In genomic region chr14:52011683-52012082, GRCm38 (mm10) we compare ENCODE assay signal across 13 mouse cellular contexts. TPM values are rescaled to one million over a fixed set of nuclear protein-coding genes. Genes with fewer than 3 reads are reported as not detected.
DNase-seq lines count a peak whose midpoint lies in the region; ATAC-seq lines count a peak whose summit lies in the region.
"Had no signal": no experiment of that assay in that cellular context is flagged by ENCODE, and none has a peak within 500 bp of the region (broad histone marks: within the 10 kb centered on the region; RNA-seq: fewer than 3 reads in every experiment).

No protein-coding gene starts in this region.

- H3K9me3 ChIP-seq in hindbrain, embryonic 11.5 days (ENCODE audit: control insufficient read depth, low read length), result no peaks in the 10 kb centered on the region
- H3K9me3 ChIP-seq in midbrain, embryonic 15.5 days, result no peaks in the 10 kb centered on the region
- H3K9me3 ChIP-seq: intestine, embryonic 15.5 days; stomach, embryonic 15.5 days had no signal

- peak overlapping the region; percentile 49; the same call in 1 of the 2 replicates for H3K4me2 ChIP-seq in hindbrain, embryonic 11.5 days (replicated peaks; ENCODE audit: low read depth, low read length)
- peak overlapping the region; percentile 67 for H3K4me2 ChIP-seq in midbrain, embryonic 15.5 days
- H3K4me2 ChIP-seq: intestine, embryonic 15.5 days; stomach, embryonic 15.5 days had no signal

- H3K36me3 ChIP-seq in hindbrain, embryonic 11.5 days (ENCODE audit: control insufficient read depth, insufficient read depth, low read length), result peaks cover 10% of the 10 kb centered on the region
- H3K36me3 ChIP-seq in midbrain, embryonic 15.5 days (replicated peaks), result peaks cover 5% of the 10 kb centered on the region; the same call in 1 of the 2 replicates

- 52% methylated on average over 1 of the region's 1 CpGs for WGBS in hindbrain, embryonic 11.5 days
- 20% methylated on average over 1 of the region's 1 CpGs for WGBS in midbrain, embryonic 15.5 days

- peaks cover 31% of the 10 kb centered on the region for H3K4me1 ChIP-seq in hindbrain, embryonic 11.5 days (replicated peaks; ENCODE audit: control insufficient read depth, insufficient read depth, low read length)
- peaks cover 82% of the 10 kb centered on the region for H3K4me1 ChIP-seq in midbrain, embryonic 15.5 days

- DNase-seq in embryo, embryonic 10.5 days (ENCODE audit: low spot score), result peak; percentile 48
- no peak for DNase-seq in embryo, embryonic 11 days
- DNase-seq in R1 (ENCODE audit: low read depth, low spot score), result peak; percentile 50
- DNase-seq in hindbrain, embryonic 11.5 days (ENCODE audit: low spot score), result no peak
- no peak for DNase-seq in gastrocnemius, postnatal 36 days
- no peak for DNase-seq in right cerebral cortex, adult 18-20 months
- DNase-seq in lung, postnatal 14 days, result no peak
- DNase-seq: lung, embryonic 14.5 days had no signal

- no peak overlapping the region for H3K4me3 ChIP-seq in hindbrain, embryonic 11.5 days (ENCODE audit: low read depth, low read length)
- no peak overlapping the region for H3K4me3 ChIP-seq in midbrain, embryonic 15.5 days
- H3K4me3 ChIP-seq: intestine, embryonic 15.5 days; stomach, embryonic 15.5 days had no signal

- no peak for ATAC-seq in hindbrain, embryonic 11.5 days (ENCODE audit: low FRiP score)
- no peak for ATAC-seq in midbrain, embryonic 15.5 days (replicated peaks)
- ATAC-seq: intestine, embryonic 15.5 days had no signal

- H3K27me3 ChIP-seq in hindbrain, embryonic 11.5 days (ENCODE audit: control insufficient read depth, insufficient read depth, low read length), result no peaks in the 10 kb centered on the region
- H3K27me3 ChIP-seq in midbrain, embryonic 15.5 days (replicated peaks), result no peaks in the 10 kb centered on the region
- H3K27me3 ChIP-seq: intestine, embryonic 15.5 days; stomach, embryonic 15.5 days had no signal

- H3K9ac ChIP-seq in hindbrain, embryonic 11.5 days (ENCODE audit: low read depth, low read length), result no peak overlapping the region
- H3K9ac ChIP-seq in midbrain, embryonic 15.5 days, result no peak overlapping the region
- H3K9ac ChIP-seq: intestine, embryonic 15.5 days; lung, embryonic 14.5 days; stomach, embryonic 15.5 days had no signal

- intact Hi-C loops in gastrocnemius, postnatal 36 days (cut with DNase I), result no loop called here

- H3K27ac ChIP-seq in hindbrain, embryonic 11.5 days (ENCODE audit: low read depth, low read length), result peak overlapping the region; percentile 100
- H3K27ac ChIP-seq in midbrain, embryonic 15.5 days, result peak overlapping the region; percentile 98
- H3K27ac ChIP-seq: intestine, embryonic 15.5 days; stomach, embryonic 15.5 days had no signal

RNA-seq across cellular contexts. Expression of gene Tmem253, which starts 3.8 kb away (rescaled TPM):
- polyA plus RNA-seq in hindbrain, embryonic 11.5 days (2014; fragmentation: Nextera tagmentation; extraction: Ambion mirVana), result 0.50 and 1.6 TPM in 2 replicates
- 0.50 and 0.78 TPM in 2 replicates for polyA plus RNA-seq in midbrain, embryonic 15.5 days (2015; fragmentation: Nextera tagmentation; extraction: Ambion mirVana)
- total RNA-seq in gastrocnemius, postnatal 36 days (2021), result 1 to 10 TPM; 1.3 to 1.5 TPM
- total RNA-seq: left cerebral cortex, postnatal 10 days had no signal

RNA-seq across cellular contexts. Expression of gene Zfp219, which starts 8.8 kb away (rescaled TPM):
- 55.3 and 67.1 TPM in 2 replicates for polyA plus RNA-seq in hindbrain, embryonic 11.5 days (2014; fragmentation: Nextera tagmentation; extraction: Ambion mirVana)
- 45.9 and 54.5 TPM in 2 replicates for polyA plus RNA-seq in midbrain, embryonic 15.5 days (2015; fragmentation: Nextera tagmentation; extraction: Ambion mirVana)
- 10 to 100 TPM in 1 of 2 experiments, 1 to 10 TPM in 1; 9.7 to 12.4 TPM for total RNA-seq in gastrocnemius, postnatal 36 days (2021)

RNA-seq across cellular contexts. Expression of gene Arhgef40, which starts 27.2 kb away (rescaled TPM):
- 58.5 and 58.8 TPM in 2 replicates for polyA plus RNA-seq in hindbrain, embryonic 11.5 days (2014; fragmentation: Nextera tagmentation; extraction: Ambion mirVana)
- polyA plus RNA-seq in midbrain, embryonic 15.5 days (2015; fragmentation: Nextera tagmentation; extraction: Ambion mirVana), result 89.2 and 90.9 TPM in 2 replicates
- total RNA-seq in gastrocnemius, postnatal 36 days (2021), result 10 to 100 TPM; 13.9 to 18.5 TPM

RNA-seq across cellular contexts. Expression of gene Olfr221, which starts 30.6 kb away (rescaled TPM):
- not detected in 2 replicates for polyA plus RNA-seq in hindbrain, embryonic 11.5 days (2014; fragmentation: Nextera tagmentation; extraction: Ambion mirVana)
- polyA plus RNA-seq in midbrain, embryonic 15.5 days (2015; fragmentation: Nextera tagmentation; extraction: Ambion mirVana), result not detected in 2 replicates
- total RNA-seq in gastrocnemius, postnatal 36 days (2021), result not detected
- total RNA-seq: left cerebral cortex, postnatal 10 days had no signal
- polyA plus RNA-seq: heart, embryonic 14.5 days; intestine, embryonic 15.5 days; lung, embryonic 14.5 days; stomach, embryonic 15.5 days had no signal

Comparison
In these comparisons a context has a peak if more than half of its experiments do, and no peak if none do; other contexts are left out.
1. DNase-seq: peak in embryo, embryonic 10.5 days (single experiment) and R1 (single experiment); none in embryo, embryonic 11 days (single experiment), hindbrain, embryonic 11.5 days (single experiment), gastrocnemius, postnatal 36 days (0 of 2), right cerebral cortex, adult 18-20 months (single experiment) and lung, postnatal 14 days (single experiment).